Mouse (Mus musculus) liver, embryonic 13.5 days (tissue): Measurements from ENCODE around the gene Ggcx. TPM values are rescaled to one million over a fixed set of nuclear protein-coding genes. Genes with fewer than 3 reads are reported as not detected.
"Not testable (repeated sequence)": the region's sequence is repeated elsewhere in the genome, so short reads cannot be mapped to it uniquely, and the experiment has no call there.

Experiments used
- ATAC-seq: fragments of 200-750 bp; cut with Nextera tagmentation; 2 replicates; pipeline ENCODE4 v1.8.0; 2017; ENCODE audit warnings: low read depth, mild to moderate bottlenecking, moderate number of reproducible peaks, moderate library complexity
- DNase-seq: peaks from one replicate; pipeline ENCODE4 v3.0.0; 2022
- H3K27ac ChIP-seq: fragments of 300-500 bp; sonication (generic); 2 replicates; pipeline ENCODE4 v1.5.1; 2015; ENCODE audit warnings: moderate library complexity, mild to moderate bottlenecking, inconsistent platforms
- H3K27me3 ChIP-seq: fragments of 300-500 bp; sonication (generic); 2 replicates; pipeline ENCODE4 v1.6.1; 2015; ENCODE audit warnings: mild to moderate bottlenecking, inconsistent platforms
- H3K36me3 ChIP-seq: fragments of 300-500 bp; sonication (generic); 2 replicates; pipeline ENCODE4 v1.6.1; 2015; ENCODE audit warnings: mild to moderate bottlenecking, inconsistent platforms
- H3K4me1 ChIP-seq: fragments of 300-500 bp; sonication (generic); replicated peaks from 2 replicates; pipeline ENCODE4 v1.6.1; 2015; ENCODE audit warnings: inconsistent platforms
- H3K4me2 ChIP-seq: fragments of 300-500 bp; sonication (generic); 2 replicates; pipeline ENCODE4 v1.6.1; 2015; ENCODE audit warnings: inconsistent platforms, mild to moderate bottlenecking, moderate library complexity
- H3K4me3 ChIP-seq: fragments of 300-500 bp; sonication (generic); replicated peaks from 2 replicates; pipeline ENCODE4 v1.5.1; 2015; ENCODE audit warnings: mild to moderate bottlenecking, inconsistent platforms
- H3K9ac ChIP-seq: fragments of 300-500 bp; sonication (generic); 2 replicates; pipeline ENCODE4 v1.6.1; 2015; ENCODE audit warnings: mild to moderate bottlenecking, inconsistent platforms
- H3K9me3 ChIP-seq: fragments of 300-500 bp; sonication (generic); replicated peaks from 2 replicates; pipeline ENCODE4 v1.6.1; 2016; ENCODE audit warnings: inconsistent platforms
- WGBS: fragments of 180-500 bp; shearing (Covaris S2); methylation state at CpG from one replicate; pipeline ENCODE4 v1.1.7; 2015; ENCODE audit not compliant: insufficient replicate concordance; 5-methylcytosine and 5-hydroxymethylcytosine counted together
- polyA plus RNA-seq: library from polyadenylated mRNA; unstranded; fragments of >200 nt; fragmentation: Nextera tagmentation; extraction: Ambion mirVana; gene quantifications from 2 replicates; pipeline ENCODE4 v1.2.1, GENCODE M21; 2015

Gene Ggcx
- polyA plus RNA-seq, 1 experiment from 2014 or later, result 15.8 TPM

GRCm38 (mm10) chr6:72466171-72466570 is 52.1 kb downstream of the Ggcx start:
- Histone ChIP-seq H3K27me3 (no peaks in the 10 kb centered on the region), H3K9ac (no peak overlapping the region), H3K4me3 (no peak overlapping the region), H3K4me1 (no peaks in the 10 kb centered on the region), H3K36me3 (no peaks in the 10 kb centered on the region), H3K27ac (no peak overlapping the region), H3K4me2 (no peak overlapping the region), H3K9me3 (no peaks in the 10 kb centered on the region)
- DNase-seq (no peak), ATAC-seq (no peak)
- 66% methylated on average over 4 of the region's 4 CpGs for WGBS

DNA sequence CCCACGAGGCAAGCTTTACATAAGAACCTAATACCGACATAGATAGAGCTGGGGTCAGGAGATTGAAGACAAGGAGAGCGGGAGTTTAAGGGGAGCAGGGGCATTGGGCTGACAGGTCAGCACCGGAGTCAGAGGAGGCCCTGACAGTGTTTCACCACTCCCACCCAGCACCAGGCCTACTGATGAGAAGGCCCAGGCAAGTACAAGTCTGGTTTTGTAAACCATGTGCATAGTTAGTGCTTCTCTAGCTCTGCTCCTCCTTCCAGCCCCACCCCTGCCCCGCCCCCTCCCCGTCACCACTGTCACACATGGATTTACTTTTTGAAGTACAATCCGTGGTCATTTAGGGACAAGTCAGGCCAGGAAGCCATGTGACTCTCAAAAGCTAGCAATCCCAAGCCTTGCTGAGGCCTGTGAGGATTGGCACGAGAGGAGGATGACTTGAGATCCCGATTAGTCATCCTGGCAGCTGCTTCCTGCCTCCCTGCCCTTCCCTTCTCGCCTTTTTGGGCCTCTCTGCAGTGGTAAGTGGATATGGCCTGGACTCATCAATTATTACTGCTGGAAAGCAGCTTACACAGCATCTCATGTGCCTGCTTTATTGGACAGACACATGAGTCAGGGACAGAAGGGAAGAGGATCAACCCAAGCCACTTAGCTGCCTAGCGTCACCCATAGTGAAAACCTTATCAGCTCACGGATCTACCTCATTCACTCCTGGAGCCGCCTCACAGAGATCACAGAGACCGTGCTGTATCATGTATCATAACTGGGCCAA is 59.3 kb downstream of the Ggcx start:
- DNase-seq (no peak), ATAC-seq (no peak)
- Histone ChIP-seq H3K4me2 (no peak overlapping the region), H3K9ac (no peak overlapping the region), H3K36me3 (no peaks in the 10 kb centered on the region), H3K4me3 (no peak overlapping the region), H3K4me1 (no peaks in the 10 kb centered on the region; the same call in 1 of the 2 replicates), H3K9me3 (no peaks in the 10 kb centered on the region), H3K27ac (no peak overlapping the region), H3K27me3 (no peaks in the 10 kb centered on the region)
- 49% methylated on average over 14 of the region's 14 CpGs for WGBS

GRCm38 (mm10) chr6:72475221-72475985 is 61.3 kb downstream of the Ggcx start:
- no peak for DNase-seq
- Histone ChIP-seq H3K9ac (no peak overlapping the region), H3K4me1 (peaks cover 5% of the 10 kb centered on the region), H3K27me3 (no peaks in the 10 kb centered on the region), H3K27ac (no peak overlapping the region), H3K36me3 (no peaks in the 10 kb centered on the region), H3K9me3 (no peaks in the 10 kb centered on the region), H3K4me3 (no peak overlapping the region), H3K4me2 (no peak overlapping the region)
- 73% methylated on average over 4 of the region's 4 CpGs for WGBS
- no peak for ATAC-seq

DNA sequence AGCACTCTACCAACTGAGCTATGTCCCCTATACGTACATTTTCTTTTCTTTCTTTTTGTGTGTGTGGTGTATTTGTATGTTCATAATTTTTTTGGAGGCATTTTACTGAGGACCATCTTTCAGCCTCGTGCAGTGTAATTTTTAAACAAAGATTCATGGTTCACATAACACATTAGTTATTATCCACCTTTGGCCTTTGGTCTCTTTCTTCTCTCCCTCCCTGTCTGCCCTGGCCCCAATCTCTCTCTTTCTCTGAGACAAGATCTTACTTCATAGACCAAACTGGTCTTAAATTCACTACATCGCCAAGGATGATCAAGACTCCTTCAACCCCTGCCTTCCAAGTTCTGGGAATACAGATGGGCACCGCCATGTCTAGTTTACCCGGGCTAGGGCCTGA is 62.7 kb downstream of the Ggcx start:
- Histone ChIP-seq H3K4me1 (peaks cover 5% of the 10 kb centered on the region), H3K4me2 (no peak overlapping the region), H3K9ac (no peak overlapping the region), H3K27ac (no peak overlapping the region), H3K36me3 (no peaks in the 10 kb centered on the region), H3K4me3 (no peak overlapping the region), H3K27me3 (no peaks in the 10 kb centered on the region), H3K9me3 (no peaks in the 10 kb centered on the region)
- WGBS, result 74% methylated on average over 5 of the region's 5 CpGs
- no peak for ATAC-seq
- no peak for DNase-seq

GRCm38 (mm10) chr6:72477621-72478020 is 63.5 kb downstream of the Ggcx start:
- no peak overlapping the region for H3K27ac ChIP-seq
- H3K4me3 ChIP-seq, result no peak overlapping the region
- DNase-seq, result no peak
- no peak overlapping the region for H3K9ac ChIP-seq
- ATAC-seq, result no peak
- no peaks in the 10 kb centered on the region for H3K9me3 ChIP-seq
- H3K4me1 ChIP-seq, result peaks cover 5% of the 10 kb centered on the region
- no peaks in the 10 kb centered on the region for H3K36me3 ChIP-seq
- no peaks in the 10 kb centered on the region for H3K27me3 ChIP-seq
- WGBS, result 73% methylated on average over 3 of the region's 3 CpGs
- H3K4me2 ChIP-seq, result no peak overlapping the region

DNA sequence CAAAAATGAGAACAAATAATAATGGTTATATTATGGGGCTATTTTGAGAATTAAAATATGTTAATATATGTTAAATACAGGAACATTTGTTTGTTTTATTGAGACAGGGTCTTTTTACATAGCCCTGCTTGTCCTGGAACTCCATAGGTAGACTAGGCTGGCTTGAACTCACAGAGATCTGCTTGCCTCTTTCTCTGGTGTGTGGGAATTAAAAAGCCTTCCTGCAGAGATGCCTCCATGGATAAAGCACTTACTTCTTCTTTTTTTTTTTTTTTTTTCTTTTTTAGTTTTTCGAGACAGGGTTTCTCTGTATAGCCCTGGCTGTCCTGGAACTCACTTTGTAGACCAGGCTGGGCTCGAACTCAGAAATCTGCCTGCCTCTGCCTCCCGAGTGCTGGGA is 64.6 kb downstream of the Ggcx start:
- H3K9ac ChIP-seq, H3K4me2 ChIP-seq, H3K27me3 ChIP-seq, ATAC-seq, H3K36me3 ChIP-seq, H3K4me1 ChIP-seq, H3K4me3 ChIP-seq, DNase-seq, H3K27ac ChIP-seq, H3K9me3 ChIP-seq: not testable (repeated sequence)
- WGBS, result 76% methylated on average over 3 of the region's 3 CpGs

DNA sequence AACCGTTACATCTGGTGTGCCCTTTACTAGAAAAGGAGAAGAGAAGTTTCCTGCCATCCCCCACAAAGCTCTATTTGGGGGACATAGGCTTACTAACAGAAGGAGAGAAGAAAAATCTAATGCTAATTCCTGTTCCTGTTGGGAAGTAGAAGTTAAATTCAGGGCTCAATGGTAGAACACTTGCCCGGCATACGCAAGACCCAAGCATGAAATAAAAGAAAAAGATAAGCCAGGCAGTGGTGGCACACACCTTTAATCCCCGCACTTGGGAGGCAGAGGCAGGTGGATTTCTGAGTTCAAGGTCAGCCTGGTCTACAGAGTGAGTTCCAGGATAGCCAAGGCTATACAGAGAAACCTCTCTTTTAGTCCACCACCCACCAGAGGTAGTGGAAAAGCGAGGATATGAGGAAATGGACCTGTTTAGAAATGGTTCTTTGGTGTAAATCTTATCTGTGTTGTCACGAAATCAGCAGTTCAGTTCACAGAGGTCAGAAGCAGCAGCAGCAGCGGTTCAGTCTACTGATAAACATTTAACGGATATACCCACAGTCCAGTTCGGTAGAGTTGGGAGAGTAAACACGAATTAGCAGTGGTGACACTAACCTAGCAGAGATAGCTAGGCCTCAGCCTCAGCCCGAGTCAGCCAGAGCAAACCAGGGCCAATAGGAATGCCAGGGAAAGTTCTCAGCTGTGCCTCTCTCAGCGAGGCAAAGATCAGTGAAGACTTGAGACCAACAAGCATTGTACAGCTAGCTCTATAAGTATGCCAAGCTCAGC is 65.7 kb downstream of the Ggcx start:
- Histone ChIP-seq H3K4me1 (peaks cover 5% of the 10 kb centered on the region; the same call in 1 of the 2 replicates), H3K36me3 (no peaks in the 10 kb centered on the region), H3K9me3 (no peaks in the 10 kb centered on the region), H3K27me3 (no peaks in the 10 kb centered on the region), H3K9ac (no peak overlapping the region), H3K4me3 (no peak overlapping the region), H3K27ac (no peak overlapping the region), H3K4me2 (no peak overlapping the region)
- WGBS, result 50% methylated on average over 12 of the region's 12 CpGs
- no peak for ATAC-seq
- DNase-seq, result no peak

GRCm38 (mm10) chr6:72480422-72480702 is 66.3 kb downstream of the Ggcx start:
- Histone ChIP-seq H3K27me3 (no peaks in the 10 kb centered on the region), H3K4me3 (no peak overlapping the region), H3K9ac (no peak overlapping the region), H3K27ac (no peak overlapping the region), H3K4me1 (peaks cover 5% of the 10 kb centered on the region; the same call in 1 of the 2 replicates), H3K9me3 (no peaks in the 10 kb centered on the region), H3K36me3 (no peaks in the 10 kb centered on the region), H3K4me2 (no peak overlapping the region)
- DNase-seq (no peak), ATAC-seq (no peak)
- WGBS, result 54% methylated on average over 2 of the region's 2 CpGs

Other genes starting within 250 kb of the Ggcx start
- gene Atoh8, start 178.7 kb upstream of the Ggcx start, polyA plus RNA-seq, result 0.86 and 1.1 TPM in 2 replicates
- gene Sftpb, start 109.7 kb upstream of the Ggcx start, polyA plus RNA-seq, result not detected in 2 replicates
- 52.6 and 60.6 TPM in 2 replicates for gene Usp39, start 69.1 kb upstream of the Ggcx start, polyA plus RNA-seq
- 14.5 and 17.7 TPM in 2 replicates for gene 0610030E20Rik, start 67.0 kb upstream of the Ggcx start, polyA plus RNA-seq
- gene Tmem150a, start 58.9 kb upstream of the Ggcx start, polyA plus RNA-seq, result 32.5 and 37.9 TPM in 2 replicates
- 76.9 and 82.6 TPM in 2 replicates for gene Rnf181, start 47.4 kb upstream of the Ggcx start, polyA plus RNA-seq
- 99.0 and 99.7 TPM in 2 replicates for gene Vamp5, start 33.8 kb upstream of the Ggcx start, polyA plus RNA-seq
- gene Vamp8, start 23.6 kb upstream of the Ggcx start, polyA plus RNA-seq, result 249 and 260 TPM in 2 replicates
- gene Mat2a, start 25.2 kb downstream of the Ggcx start, polyA plus RNA-seq, result 235 and 254 TPM in 2 replicates
- gene Sh2d6, start 107.4 kb downstream of the Ggcx start, polyA plus RNA-seq, result not detected in 2 replicates
- 13.9 and 15.2 TPM in 2 replicates for gene Capg, start 130.1 kb downstream of the Ggcx start, polyA plus RNA-seq
- 5.1 and 6.1 TPM in 2 replicates for gene Elmod3, start 184.1 kb downstream of the Ggcx start, polyA plus RNA-seq
- gene Retsat, start 184.2 kb downstream of the Ggcx start, polyA plus RNA-seq, result 13.2 and 14.6 TPM in 2 replicates
- gene Tgoln1, start 202.7 kb downstream of the Ggcx start, polyA plus RNA-seq, result 13.6 and 18.2 TPM in 2 replicates